Mouse (Mus musculus) adrenal gland, adult 10 weeks (tissue): ENCODE measurements around the gene Cebpg. TPM values are rescaled to one million over a fixed set of nuclear protein-coding genes. Genes with fewer than 3 reads are reported as not detected.

ENCODE experiments used
- polyA plus RNA-seq: library from polyadenylated mRNA; stranded (reverse); fragments of 350-450 nt; fragmentation: Illumina TruSeq; extraction: RNeasy Lipid Tissue Mini Kit (QIAGEN cat#74804); gene quantifications from one replicate; pipeline ENCODE4 v1.2.3, GENCODE M21; 2014; ENCODE audit warnings: low read depth, low replicate concordance

Gene Cebpg
- polyA plus RNA-seq: 75.6 TPM

GRCm38 (mm10) chr7:35056436-35056864, at the start of gene Cebpg:
Cebpg (minus strand) TSS chr7:35056573.

Other genes with a start within 250 kb of the Cebpg start
- gene Chst8, start 243.9 kb downstream of the Cebpg start, polyA plus RNA-seq: not detected
- gene Pepd, start 144.2 kb downstream of the Cebpg start, polyA plus RNA-seq: 17.5 TPM
- gene Cebpa, start 62.7 kb upstream of the Cebpg start, polyA plus RNA-seq: 17.2 TPM
- 0.87 TPM for gene Slc7a10, start 129.8 kb upstream of the Cebpg start, polyA plus RNA-seq
- 0.99 TPM for gene Lrp3, start 158.9 kb upstream of the Cebpg start, polyA plus RNA-seq